Mouse (Mus musculus): ENCODE measurements around the gene Map3k20. TPM values are rescaled to one million over a fixed set of nuclear protein-coding genes. Genes with fewer than 3 reads are reported as not detected.
A peak's percentile ranks its signal among the peaks of the same experiment; 100 is the strongest.

The Map3k20 gene
- total RNA-seq, 1 experiment from 2014 or later, result 2.6 TPM

DNA sequence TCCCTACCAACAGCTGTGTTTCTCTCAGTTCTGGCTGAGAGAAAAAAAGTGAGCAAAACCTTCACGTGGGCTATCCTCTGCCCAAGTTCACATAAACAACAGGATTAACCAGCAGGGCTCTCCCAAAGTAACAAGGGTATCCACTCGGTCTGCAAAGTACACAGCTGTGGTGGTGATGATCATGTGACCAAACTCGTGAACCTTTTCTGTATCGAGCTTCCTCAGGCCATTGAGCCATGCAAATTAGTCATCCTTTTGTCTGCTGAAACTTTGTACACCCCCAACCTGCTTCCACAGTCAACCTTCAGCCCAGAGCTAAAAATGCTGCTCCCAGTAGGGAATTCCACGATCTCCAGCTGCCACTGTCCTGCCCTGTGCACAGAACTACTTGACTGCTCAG lies 161.2 kb downstream of the Map3k20 start:
- ATAC-seq (ENCODE audit: extremely low read depth, insufficient number of reproducible peaks, low FRiP score, poor library complexity, severe bottlenecking), result no peak

DNA sequence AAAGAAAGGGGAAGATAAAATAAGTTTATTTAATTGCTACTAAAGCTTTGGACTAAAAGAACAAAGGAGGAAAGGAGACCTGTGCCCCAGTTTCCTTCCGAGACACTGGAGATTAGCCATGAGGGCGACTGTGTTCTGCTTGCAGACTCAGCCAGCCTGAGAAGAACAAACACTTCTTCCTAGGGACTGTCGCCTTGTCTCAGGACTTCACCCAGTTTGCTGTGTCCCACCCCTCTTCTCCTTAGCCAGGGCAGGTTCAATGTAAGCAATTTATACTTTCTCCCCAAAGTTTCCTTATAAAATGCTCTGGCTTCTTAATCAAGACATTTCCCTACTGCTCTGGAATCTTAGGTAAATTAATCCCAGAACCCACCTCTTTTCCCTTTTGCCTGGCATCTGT lies 168.1 kb downstream of the Map3k20 start:
- no peak for ATAC-seq (ENCODE audit: extremely low read depth, insufficient number of reproducible peaks, low FRiP score, poor library complexity, severe bottlenecking)

DNA sequence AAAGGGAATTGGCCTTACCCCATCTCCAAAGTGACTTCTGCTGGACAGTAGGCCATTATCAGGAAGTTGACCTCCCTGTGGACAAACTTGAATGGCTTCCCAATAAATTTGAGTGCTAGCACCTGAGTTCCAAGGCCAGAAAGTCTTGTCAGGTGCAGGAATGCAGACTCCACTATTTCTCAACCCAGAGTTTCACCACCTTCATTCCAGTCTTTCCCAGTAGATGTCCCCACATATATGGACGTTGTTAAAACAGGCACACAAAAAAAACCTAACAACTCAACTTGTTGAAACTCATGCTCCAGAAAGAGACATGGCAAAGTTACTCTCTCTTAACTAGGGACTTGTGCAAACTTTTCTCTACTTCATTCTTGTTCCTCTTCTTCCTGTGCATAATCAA lies 170.8 kb downstream of the Map3k20 start:
- no peak for ATAC-seq (ENCODE audit: extremely low read depth, insufficient number of reproducible peaks, low FRiP score, poor library complexity, severe bottlenecking)

DNA sequence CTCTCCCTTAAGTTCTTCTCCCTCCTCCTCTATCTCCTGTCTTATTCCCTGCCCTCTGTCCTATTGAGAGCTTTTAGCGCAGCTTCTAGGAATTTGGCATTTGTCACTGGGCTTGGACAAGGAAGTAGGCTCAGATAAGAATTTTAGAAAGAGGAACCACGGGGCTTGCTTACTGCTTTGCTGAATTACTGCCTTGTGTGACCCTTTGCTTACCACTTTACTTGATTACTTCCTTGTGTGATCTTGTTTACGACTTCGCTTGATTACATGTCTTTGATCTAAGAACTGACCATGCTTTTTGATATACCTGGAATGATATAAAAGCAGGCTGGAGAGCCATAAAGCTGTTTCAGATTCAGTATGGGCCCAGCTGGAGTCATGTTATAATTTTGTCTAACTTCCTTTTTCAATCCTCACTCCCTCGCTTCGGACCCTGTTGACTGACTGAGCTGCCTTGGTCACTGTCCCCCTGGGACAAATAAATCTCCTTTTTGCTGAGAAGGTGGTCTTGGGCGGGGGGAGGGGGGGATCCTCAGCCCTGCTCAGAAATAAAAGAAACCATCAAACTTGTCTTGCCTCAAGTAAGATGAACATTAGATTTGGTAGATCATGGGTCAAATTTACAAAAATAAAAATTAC lies 179.1 kb downstream of the Map3k20 start:
- 0 out of 2 replicates have a peak, but pooled peaks have one; percentile 26 for ATAC-seq (ENCODE audit: extremely low read depth, insufficient number of reproducible peaks, low FRiP score, poor library complexity, severe bottlenecking)

DNA sequence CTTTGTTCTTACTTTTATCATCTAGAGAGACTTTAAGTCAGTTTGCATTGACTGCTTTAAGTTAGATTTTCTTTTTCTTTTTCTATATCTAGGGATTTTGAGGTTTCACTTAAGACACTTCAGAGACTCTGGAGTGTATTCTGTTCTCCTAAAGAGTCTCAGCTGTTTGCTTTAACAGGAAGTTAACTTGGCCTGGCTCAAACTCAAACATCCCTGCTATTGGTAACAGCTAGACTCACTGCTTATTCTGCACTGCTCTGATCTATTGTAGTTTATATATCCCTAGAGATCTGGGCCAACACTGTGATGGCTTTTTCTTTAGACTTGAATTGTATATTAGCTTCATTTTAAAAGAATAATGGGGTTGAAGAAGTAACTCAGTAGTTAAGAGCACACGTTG lies 182.2 kb downstream of the Map3k20 start:
- no peak for ATAC-seq (ENCODE audit: extremely low read depth, insufficient number of reproducible peaks, low FRiP score, poor library complexity, severe bottlenecking)

DNA sequence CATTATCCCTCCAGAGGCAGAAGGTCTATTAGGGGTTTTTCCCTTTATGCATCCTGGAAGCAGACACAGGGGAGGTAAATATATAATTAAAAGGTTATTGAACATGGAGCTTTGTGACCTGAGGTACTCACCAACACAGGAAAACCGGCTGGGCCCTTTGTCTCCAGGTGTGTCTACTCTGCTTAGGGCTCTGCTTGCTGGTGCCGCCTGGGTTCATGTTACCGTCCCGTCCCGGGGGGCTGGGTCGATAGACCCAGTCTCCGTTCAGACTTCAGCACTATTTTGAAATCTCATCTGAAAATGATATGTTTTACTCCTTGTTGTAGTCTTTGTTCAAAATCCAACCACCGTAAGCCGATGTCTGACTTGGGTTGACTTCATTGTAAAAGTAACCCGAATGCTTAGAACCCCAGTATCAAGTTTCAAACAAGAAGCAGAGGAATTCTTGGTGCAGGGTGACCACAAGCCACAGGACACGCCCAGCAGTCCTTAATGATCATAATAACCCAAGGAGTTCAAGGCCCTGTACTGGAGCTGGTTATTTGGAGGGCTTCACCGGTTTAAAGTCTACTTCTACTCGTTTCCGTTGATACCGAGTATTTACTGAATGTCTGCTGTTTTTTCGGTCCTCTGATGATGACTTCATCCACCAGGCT lies 186.1 kb downstream of the Map3k20 start:
- ATAC-seq (ENCODE audit: extremely low read depth, insufficient number of reproducible peaks, low FRiP score, poor library complexity, severe bottlenecking), result no peak

DNA sequence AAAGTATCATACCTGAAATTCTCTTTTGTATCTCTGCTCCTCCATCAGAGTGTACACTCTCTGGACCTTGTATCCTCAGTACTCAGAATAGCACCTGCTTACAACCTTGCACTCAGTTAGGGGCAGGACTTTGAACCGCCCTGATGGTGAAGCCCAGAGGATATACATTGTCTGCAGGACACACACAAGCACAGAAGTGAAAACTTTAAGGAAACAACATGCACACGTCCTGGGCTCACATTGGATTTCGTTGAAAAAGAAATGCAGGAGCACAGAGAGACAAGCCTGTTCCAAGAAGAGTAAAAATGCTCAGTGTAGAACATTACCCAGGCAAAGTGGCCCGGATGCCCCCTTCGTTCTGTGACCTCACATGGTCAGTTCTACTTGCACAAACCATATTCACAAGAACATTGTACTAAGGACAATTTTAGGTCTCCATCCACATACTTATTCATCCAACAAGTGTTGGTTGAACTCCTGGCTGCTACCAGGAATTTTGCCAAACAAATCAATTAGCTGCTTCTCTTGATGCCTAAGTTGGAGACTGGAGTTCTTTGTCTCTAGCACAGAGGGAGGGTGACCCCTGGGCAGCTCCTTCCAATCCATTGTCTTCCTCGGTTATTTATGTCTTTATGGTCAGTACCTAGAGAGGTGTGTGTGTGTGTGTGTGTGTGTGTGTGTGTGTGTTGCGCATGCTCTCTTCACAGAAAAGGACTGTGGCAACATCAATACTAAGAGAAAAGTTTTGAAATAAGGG lies 189.3 kb downstream of the Map3k20 start:
- ATAC-seq (ENCODE audit: extremely low read depth, insufficient number of reproducible peaks, low FRiP score, poor library complexity, severe bottlenecking), result no peak

DNA sequence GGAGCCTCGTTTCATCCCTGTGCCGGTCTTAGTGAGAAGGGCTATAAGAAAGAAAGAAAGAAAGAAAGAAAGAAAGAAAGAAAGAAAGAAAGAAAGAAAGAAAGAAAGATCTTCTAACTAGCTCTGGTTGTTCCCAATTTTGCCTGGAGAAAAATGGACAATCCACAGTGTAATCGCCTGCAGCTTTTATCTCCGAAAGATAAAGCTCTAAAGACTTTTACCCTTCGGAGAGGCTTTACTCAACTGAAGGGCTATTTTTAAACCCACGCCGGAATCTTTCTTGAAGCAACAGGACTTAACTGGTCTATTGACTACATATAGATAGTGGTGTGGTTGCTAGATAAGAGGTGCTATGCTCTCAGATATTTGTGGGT lies 190.0 kb downstream of the Map3k20 start:
- no peak for ATAC-seq (ENCODE audit: extremely low read depth, insufficient number of reproducible peaks, low FRiP score, poor library complexity, severe bottlenecking)

DNA sequence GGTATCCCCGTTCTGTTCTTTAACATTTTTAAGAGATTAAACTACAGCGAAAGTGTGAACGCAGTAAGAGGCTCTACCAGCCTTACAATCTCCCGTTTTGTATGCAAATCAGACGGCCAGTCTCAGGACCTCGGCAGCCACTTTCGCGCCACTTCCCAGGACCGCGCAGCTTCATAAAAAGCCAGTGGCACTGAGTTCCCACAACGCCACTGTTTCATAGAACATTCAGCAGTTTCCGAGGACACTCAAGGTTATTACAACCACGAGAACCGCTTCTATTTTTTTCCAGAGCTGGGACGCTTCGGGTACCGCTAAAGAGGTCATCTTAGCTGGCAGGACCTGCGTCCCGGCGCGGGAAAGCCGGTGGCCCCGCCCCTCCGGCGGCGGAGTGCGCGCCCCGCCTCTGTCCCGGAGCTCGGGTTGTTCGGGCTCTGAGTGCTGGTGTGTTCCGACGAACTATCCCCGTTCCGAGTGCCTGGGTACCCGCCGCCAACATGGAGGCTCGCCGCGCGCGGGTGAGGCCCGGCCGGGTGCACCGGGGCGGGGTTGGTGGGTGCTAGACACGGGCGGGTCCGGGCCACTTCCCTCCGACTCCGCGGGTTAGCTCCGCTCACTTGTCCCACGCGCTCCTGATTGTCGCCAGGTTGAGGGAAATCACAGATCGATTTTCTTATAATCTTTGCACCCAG lies 190.5 kb downstream of the Map3k20 start, which contains the start of gene Cdca7:
Cdca7 (plus strand) TSS at position 363 of the 689 bp plus-strand sequence.
- ATAC-seq (ENCODE audit: extremely low read depth, insufficient number of reproducible peaks, low FRiP score, poor library complexity, severe bottlenecking), result peak; percentile 56

DNA sequence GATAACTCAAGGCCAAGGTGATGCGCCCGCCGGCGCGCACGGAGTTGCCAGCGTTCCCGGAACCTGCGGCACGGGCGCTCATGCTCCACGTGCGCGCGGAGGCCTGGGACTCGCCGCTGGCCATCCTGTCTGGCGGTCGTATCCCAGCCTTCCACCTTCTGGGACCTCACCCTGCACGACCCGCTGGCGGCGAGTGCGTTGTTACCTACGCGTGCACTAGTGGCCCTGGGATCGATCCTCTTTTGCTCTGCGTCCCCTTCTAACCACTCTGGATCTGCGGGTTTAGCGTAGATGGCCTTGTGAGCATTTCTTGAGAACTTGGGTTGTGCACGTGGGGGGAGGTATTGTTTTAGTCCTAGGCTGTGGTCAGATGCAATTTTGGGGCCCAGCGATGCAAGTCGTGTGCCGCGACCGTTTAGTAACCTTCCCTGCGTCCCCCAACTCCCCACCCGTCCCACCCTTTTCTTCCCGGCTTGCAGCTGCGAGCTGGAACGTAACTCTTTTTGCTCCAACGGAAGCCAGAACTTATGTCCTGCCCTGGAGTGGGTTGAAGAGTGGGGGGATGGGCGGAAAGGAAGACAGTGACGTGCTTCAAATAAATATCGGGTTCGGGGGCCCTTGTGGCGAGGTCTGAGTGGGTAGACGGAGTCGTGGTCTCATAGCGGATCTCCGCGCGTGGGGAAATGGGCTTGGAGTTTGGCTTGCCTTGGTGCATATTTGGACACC lies 191.2 kb downstream of the Map3k20 start:
- ATAC-seq (ENCODE audit: extremely low read depth, insufficient number of reproducible peaks, low FRiP score, poor library complexity, severe bottlenecking), result peak; percentile 3; the same call in 1 of the 2 replicates

DNA sequence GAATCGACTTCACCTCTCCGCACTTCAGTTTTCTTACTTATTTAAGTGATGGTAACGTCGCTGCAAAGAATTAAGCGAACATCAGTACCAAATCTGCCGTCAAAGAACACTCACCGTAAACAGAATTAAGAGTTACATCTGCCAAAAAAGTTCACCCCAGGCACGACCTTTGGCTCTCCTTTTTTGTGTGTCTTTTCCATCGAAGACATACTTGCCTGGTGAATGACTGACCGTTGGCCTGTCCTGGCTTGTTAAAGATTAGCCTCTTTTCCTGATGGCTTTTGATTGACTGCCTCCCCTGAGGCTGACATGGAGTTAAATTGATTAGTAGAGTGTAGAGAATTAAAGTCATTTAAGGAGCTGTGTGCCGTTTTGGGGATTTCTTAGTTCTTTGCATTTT lies 191.8 kb downstream of the Map3k20 start:
- ATAC-seq (ENCODE audit: extremely low read depth, insufficient number of reproducible peaks, low FRiP score, poor library complexity, severe bottlenecking), result no peak

DNA sequence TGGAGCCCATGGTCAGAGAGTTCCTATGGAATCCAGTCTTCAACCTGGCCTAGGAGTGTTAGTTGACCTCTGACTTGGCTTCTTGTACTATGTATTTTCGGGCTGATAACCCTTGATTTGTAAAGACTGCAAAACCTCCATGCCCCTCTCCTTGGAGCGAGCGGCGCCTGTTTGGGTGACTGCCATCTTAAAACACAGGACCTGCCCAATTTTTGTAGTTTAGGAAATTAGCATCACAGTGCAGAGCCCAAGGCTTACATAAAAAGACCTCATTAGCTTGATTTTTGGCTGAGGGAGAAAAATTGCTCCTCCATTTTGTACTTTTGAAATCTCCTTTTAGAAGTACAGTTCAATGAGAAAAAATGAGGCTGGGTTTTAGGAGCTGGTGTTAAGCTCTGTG lies 192.7 kb downstream of the Map3k20 start:
- ATAC-seq (ENCODE audit: extremely low read depth, insufficient number of reproducible peaks, low FRiP score, poor library complexity, severe bottlenecking), result no peak

DNA sequence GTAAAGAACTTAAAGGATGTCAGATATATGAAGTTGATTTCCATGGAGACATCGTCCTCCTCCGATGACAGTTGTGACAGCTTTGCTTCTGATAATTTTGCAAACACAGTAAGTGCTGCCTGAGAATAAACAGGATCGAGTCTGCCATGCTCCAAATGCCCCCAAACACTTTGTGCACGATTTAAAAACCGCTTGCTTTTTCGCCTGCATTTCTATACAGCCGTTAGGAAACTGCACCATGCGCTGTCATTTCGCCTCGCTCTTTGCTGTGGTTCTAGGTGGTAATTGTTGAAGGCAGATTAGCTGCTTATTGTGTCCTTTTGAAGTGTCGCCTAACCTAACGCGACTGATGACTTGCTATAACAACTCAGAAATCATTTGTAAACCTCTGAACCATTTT lies 193.5 kb downstream of the Map3k20 start:
- no peak for ATAC-seq (ENCODE audit: extremely low read depth, insufficient number of reproducible peaks, low FRiP score, poor library complexity, severe bottlenecking)

DNA sequence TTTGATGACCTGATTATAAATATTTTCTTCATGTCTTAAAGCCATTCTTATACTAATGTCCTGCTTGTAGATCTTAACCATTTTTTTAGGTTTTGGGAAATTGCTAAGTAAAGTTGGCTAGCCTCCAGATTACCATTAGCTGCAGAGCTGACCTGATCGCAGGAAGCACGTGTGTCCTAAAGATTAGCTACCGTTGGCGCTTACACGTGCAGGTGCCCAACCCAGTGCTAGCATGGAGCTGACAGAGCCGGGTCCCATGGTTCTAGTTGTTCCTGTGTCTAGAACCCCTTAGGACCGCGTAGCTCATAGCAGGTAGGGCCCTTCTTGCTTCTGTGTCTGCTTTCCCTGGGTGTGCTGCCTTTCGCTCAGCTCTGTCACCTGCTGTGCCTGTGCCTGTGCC lies 194.4 kb downstream of the Map3k20 start:
- no peak for ATAC-seq (ENCODE audit: extremely low read depth, insufficient number of reproducible peaks, low FRiP score, poor library complexity, severe bottlenecking)

DNA sequence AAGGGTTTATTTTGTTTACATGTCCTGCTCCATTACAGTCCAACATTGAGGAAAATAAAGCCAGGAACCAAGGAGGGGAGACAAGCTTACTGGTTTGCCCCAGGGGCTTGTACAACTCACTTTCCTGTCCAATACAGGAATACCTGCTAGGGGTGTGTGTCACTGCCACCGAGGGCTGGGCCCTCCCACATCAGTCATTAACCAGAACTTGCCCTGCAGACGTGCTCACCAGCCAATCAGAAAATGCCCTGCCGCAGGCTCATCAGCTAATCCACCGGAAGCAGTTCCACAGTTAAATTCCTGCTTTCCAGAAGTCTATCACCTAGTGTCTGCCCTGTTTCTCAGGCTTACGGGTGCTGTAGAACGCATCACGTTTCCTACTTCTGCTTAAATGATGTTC lies 206.2 kb downstream of the Map3k20 start:
- ATAC-seq (ENCODE audit: extremely low read depth, insufficient number of reproducible peaks, low FRiP score, poor library complexity, severe bottlenecking), result no peak
